Mouse (Mus musculus): ENCODE data around the gene Srrm3.

- TF ChIP-seq GATA1 (IDR thresholded peaks at IDR 0.05; ENCODE audit: low read length) (no peak), TAL1 (IDR thresholded peaks at IDR 0.05; ENCODE audit: low read length) (no peak)
Observed at GRCm38 (mm10) chr5:135852421-135852820, 45.7 kb downstream of the Srrm3 start.
